Mouse (Mus musculus): ENCODE measurements around the gene Lrrc58. TPM values are rescaled to one million over a fixed set of nuclear protein-coding genes. Genes with fewer than 3 reads are reported as not detected.

The Lrrc58 gene
- polyA plus RNA-seq, 1 experiment from 2014 or later: 41.7 TPM

DNA sequence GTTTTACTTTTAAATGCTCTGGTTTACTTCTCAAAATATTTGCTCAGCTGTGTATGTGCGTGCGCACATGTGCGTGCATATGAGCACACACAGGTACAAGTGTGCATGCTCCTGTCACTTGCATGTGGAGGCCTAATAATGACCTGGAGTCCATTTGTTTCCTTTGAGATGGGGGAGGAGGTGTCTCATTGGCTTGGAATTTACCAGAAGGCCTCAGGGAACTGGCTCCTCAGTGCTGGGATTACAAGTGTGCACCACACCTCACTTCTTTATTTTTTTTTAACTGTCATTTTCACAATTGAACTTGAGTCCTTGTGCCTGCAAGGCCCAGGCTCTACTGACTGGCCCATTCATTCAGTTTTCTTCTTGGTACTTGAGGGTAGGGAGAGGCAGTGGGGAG, 9.2 kb downstream of the Lrrc58 start:
- no peak overlapping the region for H3K9ac ChIP-seq (ENCODE audit: low read depth, low read length)
- no peak overlapping the region for H3K4me3 ChIP-seq (ENCODE audit: low read depth, low read length)
- no peaks in the 10 kb centered on the region for H3K27me3 ChIP-seq (ENCODE audit: control insufficient read depth, insufficient read depth, low read depth, low read length)
- ATAC-seq: no peak
- no peak overlapping the region for H3K27ac ChIP-seq (ENCODE audit: low read length)
- H3K9me3 ChIP-seq (replicated peaks; ENCODE audit: control insufficient read depth, low read length, poor library complexity, severe bottlenecking): no peaks in the 10 kb centered on the region
- WGBS: 100% methylated on average over 3 of the region's 3 CpGs
- H3K36me3 ChIP-seq (ENCODE audit: control insufficient read depth, insufficient read depth, low read length): peaks cover 19% of the 10 kb centered on the region
- H3K4me1 ChIP-seq (ENCODE audit: control insufficient read depth, insufficient read depth, low read length): peaks cover 3% of the 10 kb centered on the region; the same call in 1 of the 2 replicates
- no peak overlapping the region for H3K4me2 ChIP-seq (ENCODE audit: low read length)

DNA sequence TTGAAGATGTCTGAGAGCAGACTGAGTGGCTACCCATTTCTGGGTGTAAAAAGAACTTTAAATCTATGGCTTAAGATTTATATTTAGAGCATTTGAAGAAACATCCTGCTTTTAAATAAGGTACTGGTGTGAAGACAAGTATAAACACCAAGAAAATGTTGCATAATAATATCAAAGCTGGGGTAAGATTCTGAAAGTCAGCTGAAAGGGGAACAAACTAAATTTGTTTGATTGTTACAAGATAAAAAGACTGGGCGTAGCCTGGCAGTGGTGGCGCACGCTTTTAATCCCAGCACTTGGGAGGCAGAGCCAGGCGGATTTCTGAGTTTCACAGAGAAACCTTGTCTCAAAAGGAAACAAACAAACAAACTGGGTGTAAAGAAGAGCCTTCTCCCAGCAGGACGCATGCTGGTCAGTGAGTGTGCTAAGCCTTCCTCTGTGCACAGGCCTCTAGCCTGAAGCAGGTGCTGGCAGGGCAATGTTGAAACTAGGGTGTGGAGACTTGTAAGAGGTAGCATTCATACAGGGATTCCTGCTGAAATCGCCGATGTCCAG, 10.8 kb downstream of the Lrrc58 start:
- no peaks in the 10 kb centered on the region for H3K9me3 ChIP-seq (replicated peaks; ENCODE audit: control insufficient read depth, low read length, poor library complexity, severe bottlenecking)
- WGBS: 86% methylated on average over 7 of the region's 7 CpGs
- no peak overlapping the region for H3K4me3 ChIP-seq (ENCODE audit: low read depth, low read length)
- no peak for ATAC-seq
- no peak overlapping the region for H3K27ac ChIP-seq (ENCODE audit: low read length)
- no peak overlapping the region for H3K4me2 ChIP-seq (ENCODE audit: low read length)
- no peaks in the 10 kb centered on the region for H3K27me3 ChIP-seq (ENCODE audit: control insufficient read depth, insufficient read depth, low read depth, low read length)
- peaks cover 29% of the 10 kb centered on the region for H3K36me3 ChIP-seq (ENCODE audit: control insufficient read depth, insufficient read depth, low read length)
- no peak overlapping the region for H3K9ac ChIP-seq (ENCODE audit: low read depth, low read length)
- no peaks in the 10 kb centered on the region for H3K4me1 ChIP-seq (ENCODE audit: control insufficient read depth, insufficient read depth, low read length)

GRCm38 (mm10) chr16:37879750-37880419, 11.7 kb downstream of the Lrrc58 start:
- 96% methylated on average over 4 of the region's 4 CpGs for WGBS

GRCm38 (mm10) chr16:37881168-37881567, 13.0 kb downstream of the Lrrc58 start:
- H3K9ac ChIP-seq (ENCODE audit: low read depth, low read length): no peak overlapping the region
- peaks cover 29% of the 10 kb centered on the region for H3K36me3 ChIP-seq (ENCODE audit: control insufficient read depth, insufficient read depth, low read length)
- no peak overlapping the region for H3K27ac ChIP-seq (ENCODE audit: low read length)
- no peaks in the 10 kb centered on the region for H3K27me3 ChIP-seq (ENCODE audit: control insufficient read depth, insufficient read depth, low read depth, low read length)
- no peaks in the 10 kb centered on the region for H3K4me1 ChIP-seq (ENCODE audit: control insufficient read depth, insufficient read depth, low read length)
- ATAC-seq: no peak
- 90% methylated on average over 2 of the region's 2 CpGs for WGBS
- H3K9me3 ChIP-seq (replicated peaks; ENCODE audit: control insufficient read depth, low read length, poor library complexity, severe bottlenecking): no peaks in the 10 kb centered on the region
- no peak overlapping the region for H3K4me3 ChIP-seq (ENCODE audit: low read depth, low read length)
- no peak overlapping the region for H3K4me2 ChIP-seq (ENCODE audit: low read length)

More at GRCm38 (mm10) chr16:37879750-37880419, 11.7 kb downstream of the Lrrc58 start:
- Histone ChIP-seq H3K9me3 (replicated peaks; ENCODE audit: control insufficient read depth, low read length, poor library complexity, severe bottlenecking) (no peaks in the 10 kb centered on the region), H3K4me3 (ENCODE audit: low read depth, low read length) (no peak overlapping the region), H3K9ac (ENCODE audit: low read depth, low read length) (no peak overlapping the region), H3K36me3 (ENCODE audit: control insufficient read depth, insufficient read depth, low read length) (peaks cover 29% of the 10 kb centered on the region), H3K4me1 (ENCODE audit: control insufficient read depth, insufficient read depth, low read length) (no peaks in the 10 kb centered on the region), H3K27ac (ENCODE audit: low read length) (no peak overlapping the region), H3K4me2 (ENCODE audit: low read length) (no peak overlapping the region), H3K27me3 (ENCODE audit: control insufficient read depth, insufficient read depth, low read depth, low read length) (no peaks in the 10 kb centered on the region)
- ATAC-seq: no peak

GRCm38 (mm10) chr16:37888986-37889385, 20.8 kb downstream of the Lrrc58 start:
- H3K4me3 ChIP-seq (ENCODE audit: low read depth, low read length): no peak overlapping the region
- no peak overlapping the region for H3K4me2 ChIP-seq (ENCODE audit: low read length)
- no peaks in the 10 kb centered on the region for H3K36me3 ChIP-seq (ENCODE audit: control insufficient read depth, insufficient read depth, low read length)
- no peaks in the 10 kb centered on the region for H3K4me1 ChIP-seq (ENCODE audit: control insufficient read depth, insufficient read depth, low read length)
- no peak overlapping the region for H3K9ac ChIP-seq (ENCODE audit: low read depth, low read length)
- 89% methylated on average over 3 of the region's 3 CpGs for WGBS
- no peak overlapping the region for H3K27ac ChIP-seq (ENCODE audit: low read length)
- no peak for ATAC-seq
- H3K9me3 ChIP-seq (replicated peaks; ENCODE audit: control insufficient read depth, low read length, poor library complexity, severe bottlenecking): no peaks in the 10 kb centered on the region
- H3K27me3 ChIP-seq (ENCODE audit: control insufficient read depth, insufficient read depth, low read depth, low read length): no peaks in the 10 kb centered on the region

GRCm38 (mm10) chr16:37892667-37893066, 24.5 kb downstream of the Lrrc58 start:
- 40% methylated on average over 2 of the region's 2 CpGs for WGBS
- ATAC-seq: no peak
- Histone ChIP-seq H3K4me1 (ENCODE audit: control insufficient read depth, insufficient read depth, low read length) (no peaks in the 10 kb centered on the region), H3K4me3 (ENCODE audit: low read depth, low read length) (no peak overlapping the region), H3K9ac (ENCODE audit: low read depth, low read length) (no peak overlapping the region), H3K4me2 (ENCODE audit: low read length) (no peak overlapping the region), H3K9me3 (replicated peaks; ENCODE audit: control insufficient read depth, low read length, poor library complexity, severe bottlenecking) (no peaks in the 10 kb centered on the region), H3K27ac (ENCODE audit: low read length) (no peak overlapping the region), H3K36me3 (ENCODE audit: control insufficient read depth, insufficient read depth, low read length) (no peaks in the 10 kb centered on the region), H3K27me3 (ENCODE audit: control insufficient read depth, insufficient read depth, low read depth, low read length) (no peaks in the 10 kb centered on the region)

- no peak for ATAC-seq
- no peak overlapping the region for H3K4me3 ChIP-seq (ENCODE audit: low read depth, low read length)
- no peaks in the 10 kb centered on the region for H3K27me3 ChIP-seq (ENCODE audit: control insufficient read depth, insufficient read depth, low read depth, low read length)
- no peaks in the 10 kb centered on the region for H3K4me1 ChIP-seq (ENCODE audit: control insufficient read depth, insufficient read depth, low read length)
- H3K4me2 ChIP-seq (ENCODE audit: low read length): no peak overlapping the region
- H3K27ac ChIP-seq (ENCODE audit: low read length): no peak overlapping the region
- no peaks in the 10 kb centered on the region for H3K36me3 ChIP-seq (ENCODE audit: control insufficient read depth, insufficient read depth, low read length)
- H3K9ac ChIP-seq (ENCODE audit: low read depth, low read length): no peak overlapping the region
- H3K9me3 ChIP-seq (replicated peaks; ENCODE audit: control insufficient read depth, low read length, poor library complexity, severe bottlenecking): no peaks in the 10 kb centered on the region
- WGBS: 63% methylated on average over 6 of the region's 6 CpGs
Observed at GRCm38 (mm10) chr16:37893381-37893780, 25.2 kb downstream of the Lrrc58 start.

DNA sequence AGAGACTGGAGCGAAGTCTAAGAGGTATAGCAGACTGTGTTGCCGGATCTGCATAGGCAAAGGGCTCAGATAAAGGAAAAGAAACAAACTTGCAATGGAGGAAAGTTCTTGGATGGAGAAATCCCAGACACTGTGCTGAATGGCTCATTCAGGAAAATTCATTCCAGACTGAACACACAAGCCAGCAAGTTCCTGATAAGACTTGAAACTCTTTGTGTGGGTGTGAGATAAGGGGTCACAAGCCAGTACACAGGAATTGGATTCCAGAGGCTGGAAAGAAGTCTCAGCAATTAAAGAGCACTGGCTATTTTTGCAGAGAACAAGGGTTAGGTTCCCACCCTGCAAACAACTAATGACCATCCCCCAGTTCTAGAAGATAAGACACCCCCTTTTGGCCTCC, 25.8 kb downstream of the Lrrc58 start:
- no peak for ATAC-seq
- H3K9ac ChIP-seq (ENCODE audit: low read depth, low read length): no peak overlapping the region
- no peak overlapping the region for H3K4me3 ChIP-seq (ENCODE audit: low read depth, low read length)
- H3K27me3 ChIP-seq (ENCODE audit: control insufficient read depth, insufficient read depth, low read depth, low read length): no peaks in the 10 kb centered on the region
- no peaks in the 10 kb centered on the region for H3K36me3 ChIP-seq (ENCODE audit: control insufficient read depth, insufficient read depth, low read length)
- no peaks in the 10 kb centered on the region for H3K4me1 ChIP-seq (ENCODE audit: control insufficient read depth, insufficient read depth, low read length)
- 89% methylated on average over 2 of the region's 2 CpGs for WGBS
- no peaks in the 10 kb centered on the region for H3K9me3 ChIP-seq (replicated peaks; ENCODE audit: control insufficient read depth, low read length, poor library complexity, severe bottlenecking)
- H3K27ac ChIP-seq (ENCODE audit: low read length): no peak overlapping the region
- no peak overlapping the region for H3K4me2 ChIP-seq (ENCODE audit: low read length)

- Histone ChIP-seq H3K4me3 (ENCODE audit: low read depth, low read length) (no peak overlapping the region), H3K9me3 (replicated peaks; ENCODE audit: control insufficient read depth, low read length, poor library complexity, severe bottlenecking) (no peaks in the 10 kb centered on the region), H3K4me1 (ENCODE audit: control insufficient read depth, insufficient read depth, low read length) (no peaks in the 10 kb centered on the region), H3K27me3 (ENCODE audit: control insufficient read depth, insufficient read depth, low read depth, low read length) (no peaks in the 10 kb centered on the region), H3K9ac (ENCODE audit: low read depth, low read length) (no peak overlapping the region), H3K27ac (ENCODE audit: low read length) (no peak overlapping the region), H3K4me2 (ENCODE audit: low read length) (no peak overlapping the region), H3K36me3 (ENCODE audit: control insufficient read depth, insufficient read depth, low read length) (no peaks in the 10 kb centered on the region)
- no peak for ATAC-seq
- WGBS: 88% methylated on average over 5 of the region's 5 CpGs
Observed at GRCm38 (mm10) chr16:37898790-37899189, 30.6 kb downstream of the Lrrc58 start.

Measured in midbrain, embryonic 16.5 days (tissue).